Mouse (Mus musculus) skeletal muscle tissue, adult 2 months (tissue): ENCODE results near the gene Gm21981.
"Not testable (repeated sequence)": the region's sequence is repeated elsewhere in the genome, so short reads cannot be mapped to it uniquely, and the experiment has no call there.

Experiments
- DNase-seq: peaks from one replicate; pipeline ENCODE4 v3.0.0-alpha.2; 2012; ENCODE audit warnings: low read depth, low spot score

The Gm21981 gene

DNA sequence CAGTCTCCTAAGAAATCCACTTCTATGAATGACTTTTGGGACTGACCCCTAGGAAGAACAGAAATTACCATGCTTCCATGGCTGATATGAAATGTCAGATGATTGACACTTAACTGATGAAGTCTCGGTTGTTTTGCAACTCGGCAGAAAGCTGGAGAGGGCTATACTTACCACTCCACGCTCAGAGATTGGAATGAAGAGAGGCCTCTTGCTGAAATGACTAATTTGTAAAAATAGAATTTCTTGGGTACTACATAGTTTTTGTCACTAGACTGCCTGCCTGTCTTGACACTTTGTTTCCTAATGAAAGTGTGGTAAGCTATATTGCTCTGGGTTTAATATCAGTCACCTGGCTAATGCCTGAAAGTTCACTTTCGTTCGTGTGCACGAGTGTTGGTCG, 29.8 kb downstream of the Gm21981 start:
- DNase-seq, result no peak

DNA sequence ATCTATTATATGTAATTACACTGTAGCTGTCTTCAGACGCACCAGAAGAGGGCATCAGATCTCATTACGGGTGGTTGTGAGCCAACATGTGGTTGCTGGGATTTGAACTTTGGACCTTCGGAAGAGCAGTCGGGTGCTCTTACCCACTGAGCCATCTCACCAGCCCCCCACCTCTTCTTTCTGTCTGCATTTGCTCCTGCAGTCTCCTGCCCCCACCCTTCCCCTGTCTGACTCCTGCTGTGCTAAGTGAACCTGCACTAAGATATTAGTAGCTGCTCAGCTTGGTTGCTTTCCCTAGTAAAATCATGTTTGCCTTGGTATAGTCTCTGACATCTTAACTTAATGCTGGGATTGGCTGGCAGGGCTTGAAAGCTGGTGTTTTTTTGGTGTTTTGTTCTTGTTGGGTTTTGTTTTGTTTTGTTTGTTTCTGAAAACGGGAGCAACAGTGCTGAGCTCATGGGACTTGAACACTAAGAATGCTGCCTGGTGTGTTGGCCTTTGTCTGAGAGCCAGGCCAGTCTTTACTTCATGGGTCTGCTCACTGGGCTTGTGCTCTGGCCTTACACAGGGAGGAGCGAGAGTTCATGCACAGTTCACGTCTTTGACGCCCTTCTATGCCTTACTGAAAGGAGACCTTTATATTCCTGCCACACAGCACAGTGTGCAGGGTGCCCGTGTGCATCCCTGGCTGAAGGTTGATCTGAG, 31.1 kb downstream of the Gm21981 start:
- DNase-seq, result no peak

DNA sequence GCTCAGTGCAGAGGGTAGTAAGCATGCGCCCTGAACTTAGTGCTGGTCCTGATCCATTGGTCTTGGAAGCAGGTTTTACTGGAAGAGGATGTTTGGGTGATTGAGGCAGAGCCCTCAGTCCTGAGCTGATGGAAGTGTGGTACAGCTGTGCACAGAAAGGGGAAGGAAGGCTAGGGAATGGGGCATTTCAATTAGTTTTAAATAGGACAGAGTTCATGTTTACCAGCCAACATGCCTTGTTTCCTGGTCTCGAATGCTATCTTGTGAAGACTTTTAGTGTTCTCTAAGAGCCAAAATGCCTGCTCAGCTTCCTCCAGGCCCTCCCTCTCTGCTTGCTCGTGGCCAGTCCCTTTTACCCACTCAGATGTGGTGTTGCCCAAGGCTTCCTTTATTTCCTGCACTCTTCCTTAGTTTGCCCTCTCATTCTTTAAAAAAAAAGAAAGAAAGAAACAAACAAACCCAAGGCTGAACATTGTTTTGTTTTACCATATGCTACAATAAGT, 35.5 kb downstream of the Gm21981 start:
- peak; percentile 29 for DNase-seq

DNA sequence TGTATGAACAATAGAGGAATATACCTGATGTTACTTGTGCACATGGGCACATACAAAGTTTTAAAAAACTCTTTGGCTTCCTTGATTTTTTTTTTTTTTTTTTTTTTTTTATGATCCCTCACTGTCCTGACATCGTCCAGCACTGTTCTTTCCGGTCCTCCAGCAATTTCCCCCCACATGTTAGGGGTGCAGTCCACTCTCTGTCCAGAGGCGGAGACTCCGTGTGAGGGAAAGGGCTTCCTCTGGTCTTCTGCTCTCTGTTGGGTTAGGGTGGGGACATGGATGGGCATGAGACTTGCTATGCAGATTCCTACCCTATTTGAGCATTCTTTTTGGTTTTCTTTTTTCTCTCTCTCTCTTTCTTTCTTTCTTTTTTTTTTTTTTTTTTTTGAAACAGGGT, 36.4 kb downstream of the Gm21981 start:
- no peak for DNase-seq

DNA sequence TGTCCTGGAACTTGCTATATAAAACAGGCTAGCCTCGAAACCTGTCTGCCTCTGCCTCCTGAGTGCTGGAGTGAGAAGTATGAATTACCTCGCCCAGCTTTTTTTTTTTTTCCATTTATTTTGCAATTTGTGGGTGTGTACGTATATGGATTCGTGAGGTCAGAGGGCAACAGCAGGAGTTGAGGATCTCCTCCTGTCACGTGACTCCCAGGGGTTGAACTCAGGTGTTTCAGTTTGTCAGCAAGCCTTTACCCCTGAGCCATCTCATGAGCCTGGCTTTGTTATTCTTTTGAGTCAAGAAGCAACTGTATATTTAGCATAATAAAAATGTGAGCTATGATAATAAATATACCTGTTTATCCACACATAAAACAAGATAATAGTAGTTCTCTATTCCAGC, 38.6 kb downstream of the Gm21981 start:
- no peak for DNase-seq

DNA sequence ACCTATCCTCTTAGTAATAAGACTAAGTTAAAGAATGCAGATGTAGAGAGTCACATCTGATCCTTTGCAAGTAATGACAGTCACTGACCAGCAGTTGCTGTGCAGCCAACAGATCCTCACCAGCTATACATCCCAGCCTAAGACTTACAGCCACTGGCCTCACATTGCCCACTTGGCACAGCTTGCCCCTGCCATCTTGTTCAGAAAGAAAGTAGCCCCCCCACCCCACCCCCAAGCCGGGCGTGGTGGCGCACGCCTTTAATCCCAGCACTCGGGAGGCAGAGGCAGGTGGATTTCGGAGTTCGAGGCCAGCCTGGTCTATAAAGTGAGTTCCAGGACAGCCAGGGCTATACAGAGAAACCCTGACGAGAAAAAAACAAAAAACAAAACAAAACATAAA, 39.9 kb downstream of the Gm21981 start:
- not testable (repeated sequence) for DNase-seq

DNA sequence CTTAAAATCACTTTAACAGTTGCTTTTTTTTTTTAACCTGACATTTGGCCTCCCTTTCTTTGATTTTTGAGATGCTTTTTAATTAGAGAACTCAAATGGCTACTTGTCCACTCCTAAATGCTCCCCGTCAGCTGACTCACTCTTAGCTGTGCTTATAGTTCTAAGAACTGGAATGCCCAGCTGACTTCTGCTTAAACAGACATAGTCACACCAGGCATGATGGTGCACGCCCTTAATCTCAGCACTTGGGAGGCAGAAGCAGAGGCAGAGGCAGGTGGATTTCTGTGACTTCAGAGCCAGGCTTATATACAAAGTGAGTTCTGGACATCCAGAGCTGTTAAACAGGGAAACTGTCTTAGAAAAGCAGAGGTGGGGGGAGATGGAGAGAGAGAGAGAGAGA, 42.3 kb downstream of the Gm21981 start:
- no peak for DNase-seq

DNA sequence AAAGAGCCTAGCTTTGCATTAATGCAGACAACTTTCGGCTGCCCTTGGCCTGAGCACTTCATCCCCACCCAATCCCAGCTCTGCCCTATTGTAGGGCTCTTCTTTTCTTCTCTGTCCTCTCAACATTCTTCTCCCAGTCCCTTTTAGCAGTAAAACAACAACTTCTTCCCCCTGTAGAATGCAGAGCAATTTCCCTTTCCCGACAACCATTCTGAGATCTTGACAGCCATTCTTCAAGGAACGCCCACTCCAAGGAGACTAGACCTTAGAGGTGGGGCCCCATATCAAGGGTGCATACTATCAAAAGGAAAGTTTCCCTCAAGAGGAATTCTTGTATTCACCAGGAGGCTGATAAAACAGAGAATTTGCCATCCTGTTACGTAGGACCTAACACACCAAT, 45.3 kb downstream of the Gm21981 start:
- DNase-seq, result no peak

DNA sequence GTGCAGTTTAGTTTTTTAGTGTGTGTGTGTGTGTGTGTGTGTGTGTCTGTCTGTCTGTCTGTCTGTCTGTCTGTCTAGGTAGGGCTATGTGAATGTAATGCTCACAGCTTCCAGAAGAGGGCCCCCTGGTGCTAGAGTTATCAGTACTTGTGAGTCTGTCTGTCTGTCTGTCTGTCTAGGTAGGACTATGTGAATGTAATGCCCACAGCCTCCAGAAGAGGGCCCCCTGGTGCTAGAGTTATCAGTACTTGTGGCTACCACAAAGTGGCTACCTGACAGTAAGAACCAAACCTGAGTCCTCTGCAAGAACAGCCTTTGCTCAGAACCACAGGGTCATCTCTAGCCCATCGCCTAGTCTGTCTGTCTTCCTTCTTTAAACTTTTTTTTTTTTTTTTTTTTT, 47.6 kb downstream of the Gm21981 start:
- peak; percentile 71 for DNase-seq

DNA sequence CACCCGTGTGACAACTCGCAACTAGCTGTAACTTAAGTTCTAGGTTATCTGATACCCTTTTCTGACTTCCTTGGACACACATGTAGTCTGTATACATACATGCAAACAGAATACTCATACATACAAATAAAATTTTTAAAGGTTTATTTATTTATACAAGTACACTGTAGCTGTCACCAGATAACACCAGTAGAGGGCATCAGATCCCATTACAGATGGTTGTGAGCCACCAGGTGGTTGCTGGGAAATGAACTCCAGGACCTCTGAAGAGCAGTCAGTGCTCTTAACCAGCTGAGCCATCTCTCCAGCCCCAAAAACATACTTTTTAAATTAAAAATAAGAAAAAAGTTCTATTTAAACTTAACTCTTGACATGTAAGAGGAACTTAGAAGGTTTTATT, 51.3 kb downstream of the Gm21981 start:
- no peak for DNase-seq
